Mouse (Mus musculus) forebrain, postnatal 0 days (tissue): ENCODE measurements around the gene Fgf15. TPM values are rescaled to one million over a fixed set of nuclear protein-coding genes. Genes with fewer than 3 reads are reported as not detected.
A peak's percentile ranks its signal among the peaks of the same experiment; 100 is the strongest.
"Not testable (repeated sequence)": the region's sequence is repeated elsewhere in the genome, so short reads cannot be mapped to it uniquely, and the experiment has no call there.

ENCODE experiments used
- ATAC-seq: fragments of 200-750 bp; cut with Nextera tagmentation; 2 replicates; pipeline ENCODE4 v1.8.0; 2017; ENCODE audit warnings: mild to moderate bottlenecking, moderate library complexity
- DNase-seq: peaks from one replicate; pipeline ENCODE4 v3.0.0-alpha.2; 2015
- H3K27ac ChIP-seq: fragments of 300-500 bp; sonication (generic); 2 replicates; pipeline ENCODE4 v1.5.1; 2014; ENCODE audit warnings: low read depth, mild to moderate bottlenecking, antibody characterized with exemption, low read length, moderate library complexity, mixed read lengths
- H3K27me3 ChIP-seq: fragments of 300-500 bp; sonication (generic); 2 replicates; pipeline ENCODE4 v1.6.1; 2014; ENCODE audit warnings: mild to moderate bottlenecking, low read length, mixed read lengths; ENCODE audit not compliant: insufficient read depth
- H3K36me3 ChIP-seq: fragments of 300-500 bp; sonication (generic); 2 replicates; pipeline ENCODE4 v1.6.1; 2014; ENCODE audit warnings: mild to moderate bottlenecking, moderate library complexity; ENCODE audit not compliant: insufficient read depth
- H3K4me1 ChIP-seq: fragments of 300-500 bp; sonication (generic); 2 replicates; pipeline ENCODE4 v1.6.1; 2014; ENCODE audit warnings: antibody characterized with exemption; ENCODE audit not compliant: insufficient read depth
- H3K4me2 ChIP-seq: fragments of 300-500 bp; sonication (generic); 2 replicates; pipeline ENCODE4 v1.6.1; 2014; ENCODE audit warnings: low read depth, mild to moderate bottlenecking, moderate library complexity
- H3K4me3 ChIP-seq: fragments of 300-500 bp; sonication (generic); 2 replicates; pipeline ENCODE4 v1.5.1; 2014; ENCODE audit warnings: low read depth, low read length, mixed read lengths
- H3K9ac ChIP-seq: fragments of 300-500 bp; sonication (generic); 2 replicates; pipeline ENCODE4 v1.6.1; 2014; ENCODE audit warnings: mild to moderate bottlenecking
- H3K9me3 ChIP-seq: fragments of 300-500 bp; sonication (generic); 2 replicates; pipeline ENCODE4 v1.6.1; 2016; ENCODE audit warnings: low read length
- CTCF ChIP-seq: sonication (generic); IDR thresholded peaks from 2 replicates; pipeline ENCODE4 v1.5.1; 2016; ENCODE audit warnings: antibody characterized with exemption, control low read depth, low read depth
- WGBS: fragments of 180-500 bp; shearing (Covaris S2); extraction: QIAGEN DNeasy Blood & Tissue Kit; methylation state at CpG from one replicate; pipeline ENCODE4 v1.1.7; 2014; 5-methylcytosine and 5-hydroxymethylcytosine counted together
- polyA plus RNA-seq: library from polyadenylated mRNA; unstranded; fragments of >200 nt; fragmentation: Nextera tagmentation; extraction: Ambion mirVana; gene quantifications from 2 replicates; pipeline ENCODE4 v1.2.1, GENCODE M21; 2015
- total RNA-seq: library from RNA; depleted of rRNA; stranded (reverse); fragments of >200 nt; gene quantifications from 2 replicates; pipeline ENCODE4 v1.2.3, GENCODE M21; 2014

Fgf15 gene
- total and polyA plus RNA-seq, 2 experiments from 2014 or later = 4.0 to 6.1 TPM

GRCm38 (mm10) chr7:144888564-144889299 is 7.6 kb upstream of the Fgf15 start:
- no peak for TF ChIP-seq CTCF
- 9% methylated on average over 18 of the region's 18 CpGs for WGBS

GRCm38 (mm10) chr7:144890661-144891060 is 5.7 kb upstream of the Fgf15 start:
- H3K36me3 ChIP-seq, ATAC-seq, H3K9ac ChIP-seq, H3K27me3 ChIP-seq, H3K4me3 ChIP-seq, H3K27ac ChIP-seq, H3K4me1 ChIP-seq, DNase-seq, H3K4me2 ChIP-seq, H3K9me3 ChIP-seq: not testable (repeated sequence)
- 100% methylated on average over 1 of the region's 1 CpGs for WGBS

More at GRCm38 (mm10) chr7:144888564-144889299, 7.6 kb upstream of the Fgf15 start:
- H3K4me2 ChIP-seq = no peak overlapping the region
- H3K36me3 ChIP-seq = no peaks in the 10 kb centered on the region
- H3K9ac ChIP-seq = no peak overlapping the region
- H3K27me3 ChIP-seq = no peaks in the 10 kb centered on the region
- no peak overlapping the region for H3K4me3 ChIP-seq
- H3K9me3 ChIP-seq = no peaks in the 10 kb centered on the region
- H3K27ac ChIP-seq = no peak overlapping the region
- no peaks in the 10 kb centered on the region for H3K4me1 ChIP-seq
- no peak for DNase-seq
- ATAC-seq = no peak

DNA sequence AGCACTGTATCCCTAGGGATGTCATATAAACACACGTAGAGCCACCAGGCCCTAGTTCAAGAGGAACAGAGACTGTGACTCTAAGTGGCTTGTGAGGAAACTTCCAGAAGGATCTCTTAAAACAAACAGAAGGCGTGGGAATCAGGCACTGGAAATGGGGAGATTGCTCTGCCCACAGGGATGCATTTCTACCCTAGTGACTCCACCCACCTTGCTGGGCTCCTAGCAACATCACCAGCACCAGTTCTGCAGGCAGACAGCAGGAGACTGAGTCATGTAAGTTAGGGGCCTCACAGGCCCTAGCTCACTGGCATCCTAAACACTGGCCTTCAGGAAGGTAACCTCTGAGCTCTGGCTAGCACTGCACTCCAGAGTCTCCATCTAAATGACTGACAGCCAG is 4.5 kb upstream of the Fgf15 start:
- WGBS = 78% methylated on average over 2 of the region's 2 CpGs
- no peak overlapping the region for H3K9ac ChIP-seq
- no peak overlapping the region for H3K27ac ChIP-seq
- DNase-seq (no peak), ATAC-seq (no peak)
- H3K36me3 ChIP-seq = no peaks in the 10 kb centered on the region
- no peak overlapping the region for H3K4me3 ChIP-seq
- peaks cover 17% of the 10 kb centered on the region for H3K27me3 ChIP-seq
- H3K9me3 ChIP-seq = no peaks in the 10 kb centered on the region
- no peak overlapping the region for H3K4me2 ChIP-seq
- TF ChIP-seq CTCF = no peak
- peaks cover 10% of the 10 kb centered on the region; the same call in 1 of the 2 replicates for H3K4me1 ChIP-seq

GRCm38 (mm10) chr7:144892322-144892721 is 4.0 kb upstream of the Fgf15 start:
- 52% methylated on average over 6 of the region's 6 CpGs for WGBS

DNA sequence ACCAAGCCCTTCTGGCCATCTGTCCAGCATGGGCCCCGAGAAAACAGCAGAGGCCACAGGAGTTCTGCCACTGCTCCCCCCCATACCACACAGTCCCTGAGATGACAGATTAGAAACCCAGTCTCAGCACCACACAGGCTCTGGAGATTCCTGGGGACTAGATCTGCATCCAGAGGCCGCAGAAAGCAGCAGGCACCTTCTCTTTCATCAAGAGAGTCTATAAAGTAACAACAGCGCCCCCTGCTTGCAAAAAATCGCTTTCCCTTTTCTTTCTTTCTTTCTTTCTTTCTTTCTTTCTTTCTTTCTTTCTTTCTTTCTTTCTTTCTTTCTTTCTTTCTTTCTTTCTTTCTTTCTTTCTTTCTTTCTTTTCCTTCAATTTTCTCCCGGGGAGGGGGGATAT is 2.1 kb upstream of the Fgf15 start:
- 4% methylated on average over 5 of the region's 5 CpGs for WGBS
- ATAC-seq (no peak), DNase-seq (peak; percentile 52)
- H3K27ac ChIP-seq = no peak overlapping the region
- H3K4me1 ChIP-seq = peaks cover 10% of the 10 kb centered on the region; the same call in 1 of the 2 replicates
- H3K4me3 ChIP-seq = no peak overlapping the region
- no peaks in the 10 kb centered on the region for H3K9me3 ChIP-seq
- no peak overlapping the region for H3K9ac ChIP-seq
- no peaks in the 10 kb centered on the region for H3K36me3 ChIP-seq
- peak; percentile 54 for TF ChIP-seq CTCF
- H3K27me3 ChIP-seq = peaks cover 29% of the 10 kb centered on the region
- H3K4me2 ChIP-seq = no peak overlapping the region

More at GRCm38 (mm10) chr7:144892322-144892721, 4.0 kb upstream of the Fgf15 start:
- DNase-seq (no peak), ATAC-seq (no peak)
- Histone ChIP-seq H3K27ac (no peak overlapping the region), H3K4me1 (peaks cover 10% of the 10 kb centered on the region; the same call in 1 of the 2 replicates), H3K27me3 (peaks cover 22% of the 10 kb centered on the region), H3K9ac (no peak overlapping the region), H3K9me3 (no peaks in the 10 kb centered on the region), H3K36me3 (no peaks in the 10 kb centered on the region), H3K4me3 (no peak overlapping the region), H3K4me2 (no peak overlapping the region)
- TF ChIP-seq CTCF = peak; percentile 26; the same call in 1 of the 2 replicates

GRCm38 (mm10) chr7:144894706-144895105 is 1.6 kb upstream of the Fgf15 start:
- Histone ChIP-seq H3K4me3 (peak overlapping the region; percentile 49), H3K27ac (no peak overlapping the region), H3K27me3 (peaks cover 29% of the 10 kb centered on the region), H3K36me3 (no peaks in the 10 kb centered on the region), H3K9me3 (no peaks in the 10 kb centered on the region), H3K4me1 (peaks cover 10% of the 10 kb centered on the region; the same call in 1 of the 2 replicates), H3K9ac (peak overlapping the region; percentile 58; the same call in 1 of the 2 replicates), H3K4me2 (peak overlapping the region; percentile 95)
- 2% methylated on average over 4 of the region's 4 CpGs for WGBS
- DNase-seq (no peak), ATAC-seq (no peak)
- TF ChIP-seq CTCF = 0 out of 2 replicates have a peak, but pooled peaks have one; percentile 9
